Mouse (Mus musculus): ENCODE data around the gene Foxa3.
"Not testable (repeated sequence)": the region's sequence is repeated elsewhere in the genome, so short reads cannot be mapped to it uniquely, and the experiment has no call there.

Gene Foxa3

DNA sequence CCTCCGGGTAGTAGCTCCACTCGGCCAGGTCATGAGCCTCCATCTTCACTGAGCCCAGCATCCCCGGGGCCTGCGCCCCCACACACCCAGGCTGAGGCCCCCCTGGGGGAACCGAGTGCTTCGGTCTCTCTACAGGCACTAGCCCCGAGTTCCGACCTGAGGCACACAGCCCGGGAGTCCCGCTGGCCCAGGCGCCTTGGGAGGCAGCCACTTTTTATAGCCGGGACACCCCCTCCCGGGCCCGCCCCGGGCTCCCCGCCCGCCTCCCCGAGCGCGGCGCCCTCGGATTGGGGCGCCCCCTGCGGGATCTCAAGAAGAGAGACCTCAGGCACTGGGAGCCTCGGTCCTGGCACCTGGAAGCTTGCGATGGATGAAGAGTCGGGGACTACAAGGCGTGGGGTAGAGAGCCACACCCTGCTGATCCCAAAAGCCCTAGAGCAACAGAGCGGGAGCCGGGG, at the start of gene Foxa3:
Foxa3 (minus strand) TSS at position 182 of the 458 bp plus-strand sequence.
- DNase-seq = no peak

DNA sequence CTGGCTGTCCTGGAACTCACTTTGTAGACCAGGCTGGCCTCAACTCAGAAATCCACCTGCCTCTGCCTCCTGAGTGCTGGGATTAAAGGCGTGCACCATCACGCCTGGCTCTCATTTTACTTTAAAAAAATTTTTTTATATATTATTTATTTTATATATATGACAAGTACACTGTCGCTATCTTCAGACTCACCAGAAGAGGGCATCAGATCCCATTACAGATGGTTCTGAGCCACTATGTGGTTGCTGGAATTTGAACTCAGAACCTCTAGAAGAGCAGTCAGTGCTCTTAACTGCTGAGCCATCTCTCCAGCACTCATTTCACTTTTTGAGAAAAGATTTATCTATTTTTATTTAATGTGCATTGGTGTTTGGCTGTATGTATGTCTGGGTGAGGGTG, 47.7 kb upstream of the Foxa3 start:
- not testable (repeated sequence) for DNase-seq

DNA sequence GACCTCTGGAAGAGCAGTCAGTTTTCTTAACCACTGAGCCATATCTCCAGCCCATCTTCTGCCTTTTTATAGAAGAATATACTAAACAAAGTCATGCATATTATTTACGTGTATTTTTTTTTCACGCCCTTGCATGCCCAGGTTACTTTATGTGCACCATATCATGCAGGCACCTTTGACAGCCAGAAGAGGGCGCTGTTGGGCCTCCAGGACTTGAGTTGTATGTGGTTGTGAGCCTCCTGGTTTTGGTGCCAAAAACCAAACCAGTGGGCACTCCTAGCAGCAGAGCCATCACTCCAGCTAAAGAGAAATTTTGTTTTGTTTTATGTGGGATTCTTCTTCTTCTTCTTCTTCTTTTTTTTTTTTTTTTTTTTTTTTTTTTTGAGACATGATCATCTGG, 46.2 kb upstream of the Foxa3 start:
- DNase-seq = no peak

DNA sequence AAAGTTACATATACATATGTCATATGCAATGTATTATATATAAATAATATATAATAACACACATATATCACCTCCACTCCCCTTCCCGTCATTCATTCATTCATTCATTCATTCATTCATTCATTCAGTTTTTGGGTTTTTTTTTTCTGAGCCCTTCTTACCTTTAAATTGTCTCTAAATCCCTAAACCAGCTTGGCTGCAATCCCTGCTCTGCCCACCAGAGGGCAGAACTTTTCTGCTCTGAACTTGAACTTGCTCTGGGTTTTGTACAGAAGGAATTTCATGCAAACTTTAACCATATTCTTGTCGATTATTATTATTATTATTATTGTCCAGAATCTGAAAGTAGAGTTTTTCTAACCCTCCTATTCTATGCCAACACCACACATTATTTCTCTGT, 45.4 kb upstream of the Foxa3 start:
- DNase-seq = peak; percentile 78

DNA sequence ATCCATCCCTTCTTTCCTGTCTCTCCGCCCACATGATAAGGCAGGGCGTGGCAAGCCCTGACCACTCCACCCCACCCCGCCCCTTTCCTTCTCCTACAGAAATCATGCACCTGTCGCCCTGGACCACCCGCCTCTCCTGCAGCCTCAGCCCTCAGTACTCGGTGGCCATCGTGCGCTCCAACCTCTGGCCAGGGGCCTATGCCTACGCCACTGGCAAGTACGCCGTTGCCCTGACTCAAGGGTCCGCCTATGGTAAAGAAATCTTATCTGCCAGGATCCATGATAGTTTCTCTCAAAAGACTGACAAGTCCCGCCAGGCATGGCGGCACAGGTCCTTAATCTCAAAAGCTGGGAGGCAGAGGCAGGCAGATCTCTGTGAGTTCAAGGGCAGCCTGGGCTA, 44.6 kb upstream of the Foxa3 start:
- DNase-seq = no peak

DNA sequence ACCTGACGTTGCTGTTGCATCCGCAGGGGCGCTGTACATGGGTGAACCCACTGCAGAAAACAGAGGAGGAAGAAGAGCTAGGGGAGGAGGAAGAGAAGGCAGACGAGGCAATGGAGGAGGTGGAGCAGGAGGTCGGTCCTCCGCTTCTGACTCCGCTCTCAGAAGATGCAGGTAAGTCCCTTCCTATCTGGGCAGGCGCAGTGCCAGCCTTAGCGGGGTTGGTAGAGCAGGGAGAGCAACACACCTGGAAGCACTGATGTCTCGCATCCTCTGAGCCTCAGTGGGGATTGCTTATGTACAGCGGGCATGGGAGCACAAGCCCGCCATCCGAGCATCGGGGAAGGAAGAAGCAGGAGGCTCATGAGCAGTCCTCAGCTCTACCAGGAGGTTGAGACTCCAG, 43.7 kb upstream of the Foxa3 start:
- DNase-seq = no peak

DNA sequence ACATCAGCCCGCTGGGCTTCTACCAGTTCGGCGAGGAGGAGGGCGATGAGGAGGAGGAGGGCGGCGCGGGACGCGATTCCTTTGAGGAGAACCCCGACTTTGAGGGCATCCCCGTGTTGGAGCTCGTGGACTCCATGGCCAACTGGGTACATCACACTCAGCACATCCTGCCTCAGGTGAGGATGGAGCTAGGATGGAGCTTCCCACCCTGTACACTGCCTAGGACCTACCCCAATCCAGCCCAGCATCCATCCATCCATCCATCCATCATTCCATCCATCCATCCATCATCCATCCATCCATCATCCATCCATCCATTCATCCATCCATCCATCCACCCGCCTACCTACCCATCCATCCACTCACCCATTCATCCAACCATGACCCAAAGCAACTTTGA, 42.6 kb upstream of the Foxa3 start:
- DNase-seq = no peak

DNA sequence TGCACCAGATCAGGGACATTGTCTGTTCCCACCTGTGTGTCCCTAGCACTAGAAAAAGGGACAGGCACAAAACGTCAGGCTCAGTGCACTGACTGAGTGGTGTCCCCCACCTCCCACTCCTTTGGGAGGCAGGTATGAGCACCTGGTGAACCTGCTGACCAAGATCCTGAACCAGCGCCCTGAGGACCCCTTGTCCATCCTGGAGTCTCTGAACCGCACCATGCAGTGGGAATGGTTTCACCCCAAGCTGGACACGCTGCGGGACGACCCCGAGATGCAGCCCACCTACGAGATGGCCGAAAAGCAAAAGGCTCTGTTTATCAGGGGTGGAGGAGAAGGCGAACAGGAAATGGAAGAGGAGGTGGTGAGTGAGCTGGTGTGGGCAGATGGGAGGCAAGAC, 34.1 kb upstream of the Foxa3 start:
- DNase-seq = no peak

DNA sequence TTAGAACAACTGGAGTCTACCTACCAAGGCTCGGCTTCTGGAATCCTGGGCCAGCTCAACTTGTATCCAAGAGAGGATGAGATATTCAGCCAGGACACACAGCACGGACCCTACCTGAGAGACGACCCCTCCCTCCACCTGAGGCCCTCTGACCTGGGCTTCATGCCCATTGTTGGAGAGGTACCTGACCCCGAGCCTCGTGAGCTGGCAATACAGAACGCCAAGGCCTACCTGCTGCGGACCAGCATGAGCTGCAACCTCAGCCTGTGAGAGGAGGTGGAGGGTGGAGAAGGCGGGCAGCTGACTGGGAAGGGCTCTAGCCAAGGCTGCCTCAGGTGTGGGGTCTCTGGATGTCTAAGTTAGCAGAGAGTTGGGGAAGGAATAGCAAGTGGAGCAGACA, 31.8 kb upstream of the Foxa3 start:
- no peak for DNase-seq

DNA sequence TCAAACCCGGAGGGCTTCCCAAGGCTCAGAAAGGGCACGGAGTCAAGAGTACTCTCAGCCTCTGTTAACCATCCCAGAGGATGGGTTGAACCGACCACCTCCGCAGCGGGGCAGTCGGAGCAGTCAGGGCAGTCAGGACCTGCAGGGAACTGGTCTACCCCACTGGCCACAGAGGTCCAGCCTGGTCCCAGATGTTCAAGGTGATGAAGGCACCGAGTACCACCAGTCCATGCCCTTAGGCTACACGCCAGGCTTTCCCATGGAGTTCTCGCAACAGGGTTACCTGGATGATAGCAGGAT, 31.4 kb upstream of the Foxa3 start:
- no peak for DNase-seq

DNA sequence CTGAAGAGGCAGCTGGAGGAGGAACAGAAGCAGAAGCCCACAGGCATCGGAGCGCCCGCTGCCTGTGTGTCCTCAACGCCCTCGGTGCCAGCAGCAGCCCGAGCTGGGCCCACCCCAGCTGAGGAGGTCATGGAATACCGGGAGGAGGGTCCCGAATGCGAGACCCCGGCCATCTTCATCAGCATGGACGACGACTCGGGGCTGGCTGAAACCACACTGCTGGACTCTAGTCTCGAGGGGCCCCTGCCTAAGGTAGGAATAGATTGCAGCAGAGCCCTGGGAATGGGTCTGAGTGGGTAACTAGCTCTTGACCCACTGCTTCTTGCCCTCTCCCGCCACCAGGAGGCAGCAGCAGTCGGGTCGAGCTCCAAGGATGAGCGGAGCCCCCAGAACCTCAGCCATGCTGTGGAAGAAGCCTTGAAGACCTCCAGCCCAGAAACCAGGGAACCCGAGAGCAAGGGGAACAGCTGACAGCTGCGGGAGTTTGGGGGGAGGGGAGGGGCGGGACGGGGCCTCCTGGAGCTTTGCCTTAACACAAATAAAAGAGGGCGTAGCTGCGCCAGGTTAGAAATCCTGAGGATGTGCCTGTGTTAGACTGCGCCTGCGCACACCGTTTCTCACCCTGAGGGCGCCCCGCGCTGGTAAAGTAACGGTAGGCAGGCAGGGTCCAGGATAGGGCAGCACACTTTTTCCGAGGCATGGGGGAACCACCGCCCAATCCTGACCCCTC, 30.9 kb upstream of the Foxa3 start, which contains the start of gene Rsph6a:
Rsph6a (plus strand) TSS at position 644 of the 730 bp plus-strand sequence.
- peak; percentile 70 for DNase-seq

DNA sequence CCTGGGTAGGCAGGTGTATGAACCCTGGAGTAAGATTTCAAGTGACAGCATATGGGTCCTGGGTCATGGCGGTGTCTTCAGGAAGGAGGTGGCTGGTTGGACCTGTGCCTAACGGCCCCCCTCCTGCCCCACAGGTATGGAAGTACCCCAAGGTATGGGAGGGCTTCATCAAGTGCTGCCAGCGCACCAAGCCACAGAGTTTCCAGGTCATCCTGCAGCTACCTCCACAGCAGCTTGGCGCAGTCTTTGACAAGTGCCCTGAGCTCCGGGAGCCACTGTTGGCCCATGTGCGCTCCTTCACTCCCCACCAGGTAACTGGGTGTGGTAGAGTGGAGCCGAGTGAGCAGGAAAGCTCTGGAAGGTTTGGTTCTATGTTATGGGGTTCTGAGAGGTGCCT, 29.8 kb upstream of the Foxa3 start:
- DNase-seq = no peak

DNA sequence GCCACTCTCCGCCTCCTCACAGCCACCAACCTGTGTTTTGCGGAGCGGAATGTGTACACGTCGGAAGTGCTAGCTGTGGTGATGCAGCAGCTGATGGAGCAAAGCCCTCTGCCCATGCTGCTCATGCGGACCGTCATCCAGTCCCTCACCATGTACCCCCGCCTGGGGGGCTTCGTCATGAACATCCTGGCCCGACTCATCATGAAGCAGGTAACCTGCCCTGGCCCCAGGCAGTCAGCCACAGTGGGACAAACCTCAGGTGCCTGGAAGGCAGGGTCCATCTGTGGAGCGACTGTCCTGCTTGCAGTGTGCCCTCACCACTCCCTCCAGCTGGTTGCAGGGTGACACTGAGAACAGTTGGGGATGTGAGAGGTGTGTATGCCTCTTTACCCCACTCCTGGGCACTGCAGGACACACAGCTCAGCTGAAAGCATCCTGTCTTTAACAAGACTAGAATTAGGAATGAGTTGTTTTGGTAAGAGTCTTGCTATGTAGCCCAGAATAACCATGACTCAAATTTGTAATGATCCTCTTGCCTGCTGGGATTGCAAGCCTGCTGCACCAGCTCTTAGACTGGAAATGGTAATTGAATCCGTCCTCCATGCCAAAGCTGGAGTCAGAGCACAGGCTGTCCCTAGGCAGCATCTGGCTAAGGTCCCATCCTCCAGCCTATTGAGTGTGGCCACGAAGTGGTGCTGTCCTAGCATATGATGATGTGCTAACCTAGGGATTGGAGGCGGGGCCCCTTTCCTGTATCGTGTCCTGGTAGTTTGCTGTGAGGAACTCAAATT, 29.2 kb upstream of the Foxa3 start:
- DNase-seq = no peak

DNA sequence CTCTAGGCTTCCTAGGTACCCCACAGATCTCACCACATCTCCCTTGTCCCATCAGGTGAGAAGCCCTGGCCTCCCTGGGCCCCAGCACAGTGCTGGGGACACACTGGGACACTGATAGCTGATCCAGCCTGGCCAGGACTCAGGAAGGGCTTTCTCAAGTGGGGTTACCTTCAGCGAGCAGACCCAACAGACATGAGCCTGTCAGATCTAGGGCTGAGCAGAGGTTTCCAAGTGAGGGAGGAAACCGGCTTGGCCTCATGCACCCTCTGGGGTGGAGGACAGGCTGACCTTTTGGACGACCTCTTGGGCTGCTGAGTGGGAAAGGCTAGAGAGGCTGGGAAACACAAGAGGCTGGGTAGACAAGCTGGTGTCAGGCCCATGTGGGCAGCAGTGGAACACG, 27.8 kb upstream of the Foxa3 start:
- DNase-seq = no peak

DNA sequence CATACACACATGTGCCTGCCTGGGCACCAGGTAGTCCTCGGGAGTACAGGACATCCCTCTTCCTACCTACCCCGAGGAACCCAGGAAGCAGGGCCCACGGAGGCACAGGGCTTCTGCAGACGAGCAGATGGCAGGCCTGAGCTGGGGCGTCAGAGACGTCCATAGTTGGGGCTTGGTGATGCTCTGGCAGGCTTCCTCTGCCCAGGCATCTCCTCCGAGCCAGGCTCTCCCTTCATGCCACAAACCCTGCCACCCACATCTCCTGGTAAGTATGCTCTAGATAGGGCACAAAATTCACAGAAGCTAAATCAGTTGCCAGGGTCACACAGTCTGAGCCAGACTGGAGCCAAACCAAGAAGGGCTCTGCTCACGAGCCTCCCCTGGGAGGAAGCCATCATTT, 26.8 kb upstream of the Foxa3 start:
- no peak for DNase-seq

DNA sequence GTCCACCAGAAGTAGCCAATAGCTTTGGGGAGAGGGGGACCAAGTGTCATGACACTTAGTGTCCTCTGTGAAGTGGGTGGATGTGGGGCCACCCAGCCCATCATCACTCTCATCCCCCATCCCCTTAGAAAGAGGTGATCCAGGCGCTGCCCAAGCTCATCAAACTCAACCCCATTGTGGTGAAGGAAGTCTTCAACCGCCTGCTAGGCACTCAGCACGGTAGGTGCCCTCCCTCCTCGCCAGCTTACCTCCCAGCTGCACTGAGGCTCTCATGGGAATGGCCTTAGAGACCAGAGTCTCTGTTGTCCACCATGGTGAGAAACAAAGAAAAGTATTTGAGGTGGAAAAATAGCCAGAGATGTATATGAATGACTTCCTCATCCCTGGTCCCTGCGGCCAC, 25.9 kb upstream of the Foxa3 start:
- DNase-seq = no peak

DNA sequence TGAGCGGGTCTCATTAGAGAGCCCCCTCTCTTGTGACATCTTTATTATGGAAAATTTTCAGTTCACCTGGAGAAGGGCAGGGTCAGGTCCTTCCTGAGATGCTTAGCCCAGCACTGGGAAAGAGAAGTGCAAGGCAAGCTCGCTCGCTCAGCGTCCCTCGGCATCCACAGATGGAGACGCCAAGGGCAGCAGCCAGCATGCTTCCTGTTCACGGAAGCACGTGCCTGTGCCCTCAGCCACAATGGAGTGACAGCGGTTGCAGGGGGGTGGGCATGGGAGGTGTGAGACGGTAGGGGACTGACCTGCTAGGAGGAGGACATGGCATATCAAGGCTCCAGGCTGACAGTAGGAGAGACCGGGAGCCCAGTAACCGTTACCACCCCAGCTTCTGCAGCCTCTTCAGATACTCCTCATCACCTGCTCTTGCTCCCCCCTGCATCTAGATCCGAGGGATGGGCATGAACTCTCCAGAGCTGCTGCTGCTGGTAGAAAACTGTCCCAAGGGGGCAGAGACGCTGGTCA, 24.7 kb upstream of the Foxa3 start:
- DNase-seq = no peak

DNA sequence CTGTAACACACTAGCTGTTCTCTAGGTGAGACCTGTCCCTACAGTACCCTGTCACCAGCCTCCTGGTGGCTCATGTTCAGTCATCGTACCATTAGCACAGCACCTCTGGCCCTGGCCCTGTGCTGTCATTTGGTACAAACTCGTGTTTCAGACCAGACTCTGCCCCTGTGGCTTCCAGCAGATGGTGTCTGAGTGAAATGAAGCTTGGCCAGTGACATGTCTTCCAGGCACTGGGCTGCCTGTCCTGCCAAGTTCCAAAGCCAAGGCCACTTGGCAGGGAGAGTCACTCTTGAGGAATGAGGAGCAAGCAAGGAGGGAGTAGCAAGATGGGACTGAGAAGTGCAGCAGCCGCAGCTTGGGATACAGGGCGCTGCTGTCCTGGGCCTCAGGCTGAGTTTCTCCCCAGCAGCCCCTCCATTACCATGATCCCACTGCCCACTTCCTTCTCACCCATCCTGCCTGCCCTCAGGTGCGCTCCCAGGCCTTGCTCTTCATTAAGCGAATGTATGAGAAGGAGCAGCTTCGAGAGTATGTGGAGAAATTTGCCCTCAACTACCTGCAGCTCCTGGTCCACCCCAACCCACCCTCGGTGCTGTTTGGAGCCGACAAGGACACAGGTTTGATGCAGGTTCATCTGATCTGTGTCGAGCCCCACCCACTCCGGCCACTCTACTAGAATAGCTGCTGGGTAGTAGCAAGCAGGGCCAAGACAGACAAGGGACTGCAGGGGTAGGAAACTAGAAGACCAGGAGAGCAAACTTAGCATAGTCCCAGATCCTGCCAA, 23.1 kb upstream of the Foxa3 start:
- DNase-seq = no peak

DNA sequence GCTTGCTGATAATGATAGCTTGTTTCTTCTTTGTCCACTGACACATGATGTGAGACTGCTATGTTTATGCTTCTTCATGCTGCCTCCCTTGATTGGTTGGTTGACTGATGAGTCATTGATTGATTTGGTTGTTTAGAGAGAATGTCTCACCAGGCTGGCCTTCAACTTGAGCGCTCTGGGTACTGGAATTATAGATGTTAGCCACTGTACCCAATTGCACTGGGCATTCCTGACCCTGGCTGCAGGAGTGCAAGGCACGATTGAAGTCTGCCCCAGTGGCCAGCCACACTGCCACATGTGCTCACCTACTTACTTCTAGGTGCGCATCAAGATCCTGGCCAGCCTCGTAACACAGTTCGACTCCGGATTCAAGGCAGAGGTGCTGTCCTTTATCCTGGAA, 21.3 kb upstream of the Foxa3 start:
- no peak for DNase-seq

DNA sequence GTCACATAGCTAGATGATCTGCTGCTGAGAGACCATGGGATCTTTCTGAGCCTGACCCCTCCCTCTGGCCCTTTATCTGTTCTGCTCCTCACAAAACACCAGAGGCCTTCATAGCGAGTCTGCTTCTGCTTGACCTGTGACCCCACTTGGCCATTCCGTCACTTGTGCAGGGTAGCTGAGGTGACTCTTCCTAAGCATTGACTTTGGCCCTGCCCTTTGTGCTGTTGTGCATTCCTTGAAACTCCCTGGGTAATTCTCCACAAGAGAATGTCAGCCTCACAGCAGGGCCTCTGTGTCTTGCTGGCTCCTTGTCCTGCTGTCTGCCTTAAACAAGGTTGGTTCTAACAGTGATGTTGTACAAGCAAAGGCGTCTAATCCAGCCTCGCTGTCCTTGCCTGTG, 8.3 kb upstream of the Foxa3 start:
- DNase-seq = no peak

DNA sequence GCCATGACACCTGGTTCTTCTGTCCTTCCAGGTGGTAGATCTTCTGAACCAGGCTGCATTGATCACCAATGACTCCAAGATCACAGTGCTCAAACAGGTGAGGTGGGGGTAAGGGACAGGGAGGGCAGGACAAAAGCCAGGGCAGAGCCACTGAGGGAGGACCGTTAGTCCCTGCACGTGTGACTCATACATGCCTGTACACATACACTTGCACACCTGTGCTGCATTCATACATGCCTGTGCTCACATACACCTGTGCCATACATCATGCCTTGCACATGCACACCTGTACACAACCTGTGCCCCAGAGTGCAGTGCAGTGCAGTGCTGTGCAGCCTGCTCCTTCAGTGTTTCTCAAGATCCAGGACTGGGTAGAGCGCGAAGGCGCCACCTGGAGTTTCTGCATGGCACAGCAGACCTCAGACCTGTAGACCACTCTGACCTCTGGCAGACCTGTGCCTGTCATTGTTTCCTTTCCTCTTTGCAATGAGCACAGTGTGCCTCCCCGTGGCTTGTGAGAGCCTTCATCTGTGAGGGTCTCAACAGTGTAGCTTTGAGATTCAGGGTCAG, 5.8 kb upstream of the Foxa3 start:
- DNase-seq = peak; percentile 45

DNA sequence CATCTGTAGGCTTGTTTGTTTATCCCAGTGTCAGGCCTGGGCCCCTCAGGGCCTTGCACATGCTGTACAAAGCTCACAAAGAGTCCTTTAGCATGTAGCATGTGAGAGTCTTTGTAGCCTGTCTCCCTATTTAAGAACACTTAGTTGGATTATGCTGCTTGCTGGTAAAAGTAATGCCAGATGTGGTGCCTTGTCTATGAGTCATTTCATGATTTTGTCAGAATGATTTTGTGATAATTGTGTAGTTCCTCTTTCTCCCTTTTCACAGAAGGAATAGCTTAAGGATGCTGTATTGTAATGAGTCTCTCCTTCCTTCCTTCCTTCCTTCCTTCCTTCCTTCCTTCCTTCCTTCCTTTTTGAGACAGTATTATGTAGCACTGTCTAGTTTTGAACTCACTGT, 4.7 kb upstream of the Foxa3 start:
- DNase-seq = no peak

DNA sequence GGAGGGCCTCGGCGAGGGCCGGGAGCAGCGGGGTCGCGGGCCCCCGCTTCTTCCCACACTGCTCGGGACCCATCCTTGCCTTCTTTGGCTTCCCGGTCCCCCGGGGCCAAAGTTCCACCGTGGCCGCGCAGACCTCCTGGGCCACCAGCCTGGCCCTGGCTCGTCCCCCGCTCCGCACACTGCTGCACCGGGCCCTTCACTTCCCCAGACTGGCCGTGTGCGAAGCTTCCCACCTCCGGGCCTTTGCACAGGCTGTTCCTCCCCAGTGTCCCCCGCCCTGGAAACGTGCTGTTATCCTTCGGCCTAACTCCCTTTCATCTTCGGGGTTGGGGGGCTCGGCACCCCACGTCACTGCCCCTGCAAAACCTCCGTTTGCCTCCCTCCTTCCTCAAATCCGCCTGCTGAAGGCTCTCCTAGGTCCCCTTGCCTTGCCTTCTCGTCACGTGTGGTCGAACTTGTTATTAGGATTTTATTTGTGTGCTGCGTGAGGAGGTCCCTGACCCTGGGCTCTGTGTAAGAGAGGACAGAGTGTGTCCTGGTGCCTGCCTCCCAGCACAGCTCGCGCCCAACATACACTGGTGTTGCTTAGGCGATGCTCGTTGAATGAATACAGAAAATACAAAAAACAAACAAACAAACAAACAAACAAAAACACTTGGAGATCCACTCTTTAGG, 1.4 kb upstream of the Foxa3 start:
- DNase-seq = peak; percentile 47
